Mouse (Mus musculus) midbrain, embryonic 16.5 days (tissue): Measurements from ENCODE around the gene Gucy2g. TPM values are rescaled to one million over a fixed set of nuclear protein-coding genes. Genes with fewer than 3 reads are reported as not detected.

Source experiments
- ATAC-seq: fragments of 200-750 bp; cut with Nextera tagmentation; 2 replicates; pipeline ENCODE4 v1.8.0; 2017; ENCODE audit warnings: moderate TSS enrichment
- H3K27ac ChIP-seq: fragments of 300-500 bp; sonication (generic); 2 replicates; pipeline ENCODE4 v1.5.1; 2014; ENCODE audit warnings: mild to moderate bottlenecking, low read length, mixed read lengths
- H3K27me3 ChIP-seq: fragments of 300-500 bp; sonication (generic); 2 replicates; pipeline ENCODE4 v1.6.1; 2014; ENCODE audit warnings: low read depth, low read length, mixed read lengths; ENCODE audit not compliant: control insufficient read depth, insufficient read depth
- H3K36me3 ChIP-seq: fragments of 300-500 bp; sonication (generic); 2 replicates; pipeline ENCODE4 v1.6.1; 2014; ENCODE audit warnings: mild to moderate bottlenecking, low read length, moderate library complexity, mixed read lengths; ENCODE audit not compliant: control insufficient read depth, insufficient read depth
- H3K4me1 ChIP-seq: fragments of 300-500 bp; sonication (generic); 2 replicates; pipeline ENCODE4 v1.6.1; 2014; ENCODE audit warnings: mild to moderate bottlenecking, low read length, mixed read lengths; ENCODE audit not compliant: control insufficient read depth, insufficient read depth
- H3K4me2 ChIP-seq: fragments of 300-500 bp; sonication (generic); 2 replicates; pipeline ENCODE4 v1.6.1; 2014; ENCODE audit warnings: mild to moderate bottlenecking, low read length, mixed read lengths
- H3K4me3 ChIP-seq: fragments of 300-500 bp; sonication (generic); 2 replicates; pipeline ENCODE4 v1.5.1; 2014; ENCODE audit warnings: low read depth, mild to moderate bottlenecking, low read length, moderate library complexity, mixed read lengths
- H3K9ac ChIP-seq: fragments of 300-500 bp; sonication (generic); 2 replicates; pipeline ENCODE4 v1.6.1; 2014; ENCODE audit warnings: low read depth, low read length, mixed read lengths
- H3K9me3 ChIP-seq: fragments of 300-500 bp; sonication (generic); replicated peaks from 2 replicates; pipeline ENCODE4 v1.6.1; 2014; ENCODE audit warnings: mild to moderate bottlenecking, low read length, mixed read lengths; ENCODE audit not compliant: control insufficient read depth, poor library complexity, severe bottlenecking
- WGBS: fragments of 180-500 bp; shearing (Covaris S2); extraction: QIAGEN DNeasy Blood & Tissue Kit; methylation state at CpG from one replicate; pipeline ENCODE4 v1.1.7; 2014; 5-methylcytosine and 5-hydroxymethylcytosine counted together
- polyA plus RNA-seq: library from polyadenylated mRNA; unstranded; fragments of >200 nt; fragmentation: Nextera tagmentation; extraction: Ambion mirVana; gene quantifications from 2 replicates; pipeline ENCODE4 v1.2.1, GENCODE M21; 2015

Gucy2g gene
- polyA plus RNA-seq, 1 experiment from 2014 or later: 0.05 TPM

- H3K4me2 ChIP-seq: no peak overlapping the region
- H3K27ac ChIP-seq: no peak overlapping the region
- H3K9me3 ChIP-seq: no peaks in the 10 kb centered on the region
- 0 out of 2 replicates have a peak, but pooled peaks cover 2% of the 10 kb centered on the region for H3K27me3 ChIP-seq
- 66% methylated on average over 25 of the region's 25 CpGs for whole genome bisulfite sequencing
- H3K4me3 ChIP-seq: no peak overlapping the region
- no peak for ATAC-seq
- no peaks in the 10 kb centered on the region for H3K4me1 ChIP-seq
- H3K9ac ChIP-seq: no peak overlapping the region
- H3K36me3 ChIP-seq: no peaks in the 10 kb centered on the region
Observed at GRCm38 (mm10) chr19:55207746-55208538, 33.1 kb downstream of the Gucy2g start.

DNA sequence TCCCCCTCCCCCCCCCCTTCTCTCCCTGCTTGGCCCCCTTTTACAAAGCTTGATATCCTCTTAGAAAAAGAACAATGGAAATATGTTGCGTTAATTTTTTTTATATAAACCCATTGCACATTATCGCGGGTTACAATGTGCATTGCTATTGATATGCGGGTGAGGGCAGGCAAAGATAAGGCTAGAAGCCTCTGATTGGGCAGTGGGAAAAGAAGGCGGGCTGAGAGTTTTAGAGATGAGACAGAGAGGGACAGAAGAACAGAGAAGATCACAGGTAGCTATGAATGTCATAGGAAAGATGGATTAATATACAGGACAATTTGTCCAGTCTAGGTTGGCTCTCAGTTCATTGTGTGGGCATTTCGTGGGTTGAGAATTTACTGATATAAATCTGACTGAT is 33.8 kb downstream of the Gucy2g start:
- no peak overlapping the region for H3K4me3 ChIP-seq
- ATAC-seq: no peak
- no peak overlapping the region for H3K27ac ChIP-seq
- H3K9me3 ChIP-seq: no peaks in the 10 kb centered on the region
- WGBS: 60% methylated on average over 6 of the region's 6 CpGs
- H3K9ac ChIP-seq: no peak overlapping the region
- no peaks in the 10 kb centered on the region for H3K4me1 ChIP-seq
- no peaks in the 10 kb centered on the region for H3K36me3 ChIP-seq
- 0 out of 2 replicates have a peak, but pooled peaks cover 2% of the 10 kb centered on the region for H3K27me3 ChIP-seq
- no peak overlapping the region for H3K4me2 ChIP-seq

- WGBS: 39% methylated on average over 8 of the region's 8 CpGs
- Histone ChIP-seq H3K27me3 (0 out of 2 replicates have a peak, but pooled peaks cover 2% of the 10 kb centered on the region), H3K4me2 (no peak overlapping the region), H3K36me3 (no peaks in the 10 kb centered on the region), H3K9me3 (no peaks in the 10 kb centered on the region), H3K9ac (no peak overlapping the region), H3K4me1 (no peaks in the 10 kb centered on the region), H3K4me3 (no peak overlapping the region), H3K27ac (no peak overlapping the region)
- ATAC-seq: peak; percentile 60; the same call in 1 of the 2 replicates
Observed at GRCm38 (mm10) chr19:55206482-55207138, 34.4 kb downstream of the Gucy2g start.

DNA sequence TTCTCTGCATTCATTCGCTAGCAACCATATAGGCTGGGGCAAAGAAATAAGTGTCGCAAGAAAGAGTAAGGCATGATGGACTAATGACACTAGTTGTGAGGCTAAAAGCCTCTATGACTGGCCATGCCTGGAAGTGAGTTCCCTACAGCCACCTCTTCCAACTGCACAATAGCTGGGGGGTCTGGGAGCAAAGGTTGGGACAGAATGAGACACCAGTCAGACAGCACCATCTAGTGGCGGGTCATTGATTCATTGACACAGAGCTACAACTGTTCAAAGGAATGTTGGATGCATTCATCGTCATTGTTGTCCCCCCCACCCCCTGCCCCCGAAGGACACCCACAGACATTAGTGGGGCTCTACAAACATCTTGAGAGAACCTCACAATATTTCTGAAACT is 42.7 kb downstream of the Gucy2g start:
- WGBS: 31% methylated on average over 5 of the region's 5 CpGs
- no peak for ATAC-seq
- Histone ChIP-seq H3K4me1 (no peaks in the 10 kb centered on the region), H3K9me3 (no peaks in the 10 kb centered on the region), H3K4me3 (no peak overlapping the region), H3K27ac (no peak overlapping the region), H3K27me3 (no peaks in the 10 kb centered on the region), H3K9ac (no peak overlapping the region), H3K4me2 (no peak overlapping the region), H3K36me3 (no peaks in the 10 kb centered on the region)

DNA sequence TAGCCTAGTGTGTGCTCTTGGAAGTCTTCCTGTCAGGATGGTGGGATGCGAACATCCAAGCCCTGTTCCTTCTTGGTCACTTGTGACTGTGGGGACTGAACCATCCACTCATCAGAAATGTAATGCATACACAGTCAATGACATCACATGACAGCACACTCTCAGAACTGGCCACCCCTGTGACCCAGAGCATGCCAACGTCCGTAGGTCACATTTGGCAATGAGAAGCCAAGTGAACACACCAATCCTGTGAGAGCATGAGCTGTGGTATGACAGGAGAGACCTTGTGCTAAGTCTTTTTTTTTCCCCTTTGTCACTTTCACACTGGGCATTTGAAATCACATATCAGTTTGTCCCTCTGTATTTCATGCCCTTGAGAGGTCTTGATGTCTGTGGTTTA is 45.5 kb downstream of the Gucy2g start:
- ATAC-seq: no peak
- H3K27ac ChIP-seq: no peak overlapping the region

GRCm38 (mm10) chr19:55194520-55195170 is 46.4 kb downstream of the Gucy2g start:
- Histone ChIP-seq H3K9ac (no peak overlapping the region), H3K4me2 (no peak overlapping the region), H3K9me3 (no peaks in the 10 kb centered on the region), H3K4me3 (no peak overlapping the region), H3K27ac (no peak overlapping the region), H3K27me3 (no peaks in the 10 kb centered on the region), H3K36me3 (no peaks in the 10 kb centered on the region), H3K4me1 (peaks cover 2% of the 10 kb centered on the region; the same call in 1 of the 2 replicates)
- 85% methylated on average over 7 of the region's 7 CpGs for WGBS
- no peak for ATAC-seq

More for the DNA sequence above, 45.5 kb downstream of the Gucy2g start:
- Histone ChIP-seq H3K4me3 (no peak overlapping the region), H3K36me3 (no peaks in the 10 kb centered on the region), H3K9me3 (no peaks in the 10 kb centered on the region), H3K4me1 (peaks cover 2% of the 10 kb centered on the region; the same call in 1 of the 2 replicates), H3K27me3 (no peaks in the 10 kb centered on the region), H3K4me2 (no peak overlapping the region), H3K9ac (no peak overlapping the region)
- WGBS: 94% methylated on average over 3 of the region's 3 CpGs

DNA sequence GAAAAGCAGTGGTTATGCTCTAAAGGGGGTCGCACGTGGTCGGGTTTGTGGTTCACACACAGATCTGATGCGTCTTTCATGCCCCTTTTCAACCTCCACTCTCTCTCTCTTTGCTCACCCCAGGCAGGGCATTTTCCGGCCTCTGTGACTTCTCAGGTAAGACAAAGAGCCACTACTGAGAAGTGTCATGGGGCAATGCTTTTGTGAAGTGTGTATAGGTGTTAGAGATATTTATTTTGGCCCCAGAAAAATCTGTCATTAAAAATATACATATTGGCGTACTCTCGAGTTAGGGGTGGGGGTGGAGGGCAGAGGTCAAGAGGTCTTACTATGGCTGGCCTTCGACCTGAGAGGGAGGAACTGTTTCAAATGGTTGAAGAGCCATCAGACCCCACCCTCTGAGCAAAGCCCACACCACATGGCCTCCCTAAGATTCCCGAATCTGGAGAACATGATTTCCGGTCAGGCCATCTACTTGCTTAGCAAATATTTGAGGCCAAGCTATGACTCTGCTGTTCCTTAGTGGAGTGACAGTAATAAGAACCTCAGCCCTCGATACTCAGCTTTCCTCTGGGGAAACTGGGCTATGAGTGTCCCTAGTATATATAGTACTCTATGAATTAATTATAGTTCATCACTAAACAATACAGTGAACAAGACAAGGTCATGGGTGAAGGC is 47.2 kb downstream of the Gucy2g start:
- no peaks in the 10 kb centered on the region for H3K27me3 ChIP-seq
- no peak for ATAC-seq
- no peak overlapping the region for H3K9ac ChIP-seq
- no peak overlapping the region for H3K27ac ChIP-seq
- H3K36me3 ChIP-seq: no peaks in the 10 kb centered on the region
- peaks cover 2% of the 10 kb centered on the region; the same call in 1 of the 2 replicates for H3K4me1 ChIP-seq
- no peak overlapping the region for H3K4me2 ChIP-seq
- H3K4me3 ChIP-seq: no peak overlapping the region
- H3K9me3 ChIP-seq: no peaks in the 10 kb centered on the region
- 66% methylated on average over 11 of the region's 11 CpGs for WGBS

- no peak for ATAC-seq
Observed at GRCm38 (mm10) chr19:55192254-55192945, 48.6 kb downstream of the Gucy2g start.

More at GRCm38 (mm10) chr19:55192254-55192945, 48.6 kb downstream of the Gucy2g start:
- H3K4me1 ChIP-seq: peaks cover 2% of the 10 kb centered on the region; the same call in 1 of the 2 replicates
- no peak overlapping the region for H3K4me3 ChIP-seq
- no peaks in the 10 kb centered on the region for H3K36me3 ChIP-seq
- no peak overlapping the region for H3K4me2 ChIP-seq
- 87% methylated on average over 21 of the region's 21 CpGs for WGBS
- no peak overlapping the region for H3K9ac ChIP-seq
- no peaks in the 10 kb centered on the region for H3K9me3 ChIP-seq
- no peak overlapping the region for H3K27ac ChIP-seq
- H3K27me3 ChIP-seq: no peaks in the 10 kb centered on the region
